Mouse (Mus musculus): ENCODE measurements around the gene Cpt1c.

Gene Cpt1c

GRCm38 (mm10) chr7:44962337-44962736 is 12.3 kb downstream of the Cpt1c start:
- DNase-seq (ENCODE audit: low spot score): no peak

- no peak for DNase-seq (ENCODE audit: low spot score)
Observed at GRCm38 (mm10) chr7:44960512-44960910, 14.1 kb downstream of the Cpt1c start.

- DNase-seq (ENCODE audit: low spot score): no peak
Observed at GRCm38 (mm10) chr7:44959874-44960511, 14.7 kb downstream of the Cpt1c start.

- DNase-seq (ENCODE audit: low spot score): no peak
Observed at GRCm38 (mm10) chr7:44959281-44959680, 15.4 kb downstream of the Cpt1c start.

GRCm38 (mm10) chr7:44958208-44958607 is 16.4 kb downstream of the Cpt1c start:
- no peak for DNase-seq (ENCODE audit: low spot score)

GRCm38 (mm10) chr7:44957183-44957835 is 17.3 kb downstream of the Cpt1c start:
- no peak for DNase-seq (ENCODE audit: low spot score)

- no peak for DNase-seq (ENCODE audit: low spot score)
Observed at GRCm38 (mm10) chr7:44956266-44956665, 18.4 kb downstream of the Cpt1c start.

- DNase-seq (ENCODE audit: low spot score): no peak
Observed at GRCm38 (mm10) chr7:44955628-44956027, 19.0 kb downstream of the Cpt1c start.

GRCm38 (mm10) chr7:44954091-44954885 is 20.4 kb downstream of the Cpt1c start:
- DNase-seq (ENCODE audit: low spot score): no peak

GRCm38 (mm10) chr7:44953561-44953960 is 21.1 kb downstream of the Cpt1c start:
- DNase-seq (ENCODE audit: low spot score): no peak

GRCm38 (mm10) chr7:44952611-44953306 is 21.9 kb downstream of the Cpt1c start:
- peak; percentile 83 for DNase-seq (ENCODE audit: low spot score)

- peak; percentile 76 for DNase-seq (ENCODE audit: low spot score)
Observed at GRCm38 (mm10) chr7:44951960-44952359, 22.7 kb downstream of the Cpt1c start.

- DNase-seq (ENCODE audit: low spot score): no peak
Observed at GRCm38 (mm10) chr7:44949922-44950321, 24.7 kb downstream of the Cpt1c start.

- DNase-seq (ENCODE audit: low spot score): no peak
Observed at GRCm38 (mm10) chr7:44942904-44943303, 31.7 kb downstream of the Cpt1c start, which contains the start of gene Tsks. Tsks (plus strand) TSS chr7:44943204.

- no peak for DNase-seq (ENCODE audit: low spot score)
Observed at GRCm38 (mm10) chr7:44938680-44939079, 36.0 kb downstream of the Cpt1c start.

GRCm38 (mm10) chr7:44929204-44930151 is 45.2 kb downstream of the Cpt1c start, which contains the start of gene Ap2a1:
Ap2a1 (minus strand) TSS chr7:44929496.
- DNase-seq (ENCODE audit: low spot score): peak; percentile 100

- peak; percentile 62 for DNase-seq (ENCODE audit: low spot score)
Observed at GRCm38 (mm10) chr7:44928570-44928969, 46.1 kb downstream of the Cpt1c start.

GRCm38 (mm10) chr7:44925468-44925867 is 49.2 kb downstream of the Cpt1c start:
- DNase-seq (ENCODE audit: low spot score): no peak

GRCm38 (mm10) chr7:44922530-44922929 is 52.1 kb downstream of the Cpt1c start:
- DNase-seq (ENCODE audit: low spot score): no peak

- no peak for DNase-seq (ENCODE audit: low spot score)
Observed at GRCm38 (mm10) chr7:44919127-44919526, 55.5 kb downstream of the Cpt1c start.

- no peak for DNase-seq (ENCODE audit: low spot score)
Observed at GRCm38 (mm10) chr7:44918219-44918618, 56.4 kb downstream of the Cpt1c start.

Measured in c-Kit-positive CD71-positive TER-119-positive erythroid progenitor cells, embryonic 14.5 days (primary cell).